Mouse (Mus musculus) large intestine, adult 2 months (tissue): ENCODE data around the gene Farsa. TPM values are rescaled to one million over a fixed set of nuclear protein-coding genes. Genes with fewer than 3 reads are reported as not detected.
A peak's percentile ranks its signal among the peaks of the same experiment; 100 is the strongest.
"Not testable (repeated sequence)": the region's sequence is repeated elsewhere in the genome, so short reads cannot be mapped to it uniquely, and the experiment has no call there.

Experiments
- DNase-seq: peaks from one replicate; pipeline ENCODE4 v3.0.0-alpha.2; 2012; ENCODE audit warnings: low read depth, low spot score
- WGBS: fragments of 180-500 bp; shearing (Covaris S2); methylation state at CpG from one replicate; pipeline ENCODE4 v1.1.7; 2018; 5-methylcytosine and 5-hydroxymethylcytosine counted together
- polyA plus RNA-seq: library from polyadenylated mRNA; depleted of rRNA; stranded (reverse); fragments of >200 nt; gene quantifications from 2 replicates; pipeline ENCODE4 v1.2.3, GENCODE M21; 2012; rRNA removed

Gene Farsa
- polyA plus RNA-seq, 1 experiment: 54.2 TPM

GRCm38 (mm10) chr8:84907493-84907892 lies 50.7 kb downstream of the Farsa start:
- no peak for DNase-seq
- 66% methylated on average over 8 of the region's 8 CpGs for WGBS

GRCm38 (mm10) chr8:84907979-84908378 lies 51.2 kb downstream of the Farsa start:
- WGBS: 14% methylated on average over 7 of the region's 7 CpGs
- DNase-seq: not testable (repeated sequence)

- WGBS: 1% methylated on average over 45 of the region's 45 CpGs
- DNase-seq: peak; percentile 85
Observed at GRCm38 (mm10) chr8:84908421-84909161, 51.8 kb downstream of the Farsa start, which contains the start of gene Dnase2a. Dnase2a (plus strand) TSS chr8:84908560.

- 48% methylated on average over 20 of the region's 20 CpGs for WGBS
- no peak for DNase-seq
Observed at GRCm38 (mm10) chr8:84909162-84909767, 52.5 kb downstream of the Farsa start.

- 56% methylated on average over 5 of the region's 5 CpGs for WGBS
- DNase-seq: no peak
Observed at GRCm38 (mm10) chr8:84909949-84910348, 53.2 kb downstream of the Farsa start.

GRCm38 (mm10) chr8:84910551-84910950 lies 53.8 kb downstream of the Farsa start:
- no peak for DNase-seq
- 88% methylated on average over 6 of the region's 6 CpGs for WGBS

- WGBS: 94% methylated on average over 9 of the region's 9 CpGs
- no peak for DNase-seq
Observed at GRCm38 (mm10) chr8:84911854-84912253, 55.1 kb downstream of the Farsa start.

- 40% methylated on average over 27 of the region's 27 CpGs for WGBS
- DNase-seq: no peak
Observed at GRCm38 (mm10) chr8:84912391-84912790, 55.6 kb downstream of the Farsa start.

GRCm38 (mm10) chr8:84912895-84913501 lies 56.2 kb downstream of the Farsa start:
- DNase-seq: peak; percentile 73
- under 1% methylated on average over 55 of the region's 55 CpGs for WGBS

GRCm38 (mm10) chr8:84913502-84913900 lies 56.7 kb downstream of the Farsa start:
- DNase-seq: no peak
- 4% methylated on average over 9 of the region's 9 CpGs for WGBS

- 27% methylated on average over 4 of the region's 4 CpGs for WGBS
- DNase-seq: no peak
Observed at GRCm38 (mm10) chr8:84913960-84914359, 57.2 kb downstream of the Farsa start.

GRCm38 (mm10) chr8:84915269-84915668 lies 58.5 kb downstream of the Farsa start:
- WGBS: 91% methylated on average over 8 of the region's 8 CpGs

GRCm38 (mm10) chr8:84917781-84918180 lies 61.0 kb downstream of the Farsa start:
- DNase-seq: no peak
- WGBS: 62% methylated on average over 20 of the region's 20 CpGs

More at GRCm38 (mm10) chr8:84915269-84915668, 58.5 kb downstream of the Farsa start:
- DNase-seq: no peak

- 94% methylated on average over 15 of the region's 15 CpGs for WGBS
Observed at GRCm38 (mm10) chr8:84918646-84919045, 61.9 kb downstream of the Farsa start.

More at GRCm38 (mm10) chr8:84918646-84919045, 61.9 kb downstream of the Farsa start:
- DNase-seq: no peak

Other genes starting within 250 kb of the Farsa start
- gene Ier2, start 194.1 kb upstream of the Farsa start, polyA plus RNA-seq: 28.1 and 39.5 TPM in 2 replicates
- gene Trmt1, start 170.7 kb upstream of the Farsa start, polyA plus RNA-seq: 58.1 and 68.2 TPM in 2 replicates
- gene Nacc1, start 169.1 kb upstream of the Farsa start, polyA plus RNA-seq: 71.5 and 96.6 TPM in 2 replicates
- 6.6 and 7.1 TPM in 2 replicates for gene Lyl1, start 155.5 kb upstream of the Farsa start, polyA plus RNA-seq
- gene G430095P16Rik, start 134.0 kb upstream of the Farsa start, polyA plus RNA-seq: 0.12 and 0.18 TPM in 2 replicates
- gene Nfix, start 56.6 kb upstream of the Farsa start, polyA plus RNA-seq: 14.5 and 15.4 TPM in 2 replicates
- gene Dand5, start 34.2 kb upstream of the Farsa start, polyA plus RNA-seq: 1.9 and 3.0 TPM in 2 replicates
- gene Gadd45gip1, start 25.5 kb upstream of the Farsa start, polyA plus RNA-seq: 13.4 and 22.8 TPM in 2 replicates
- gene Rad23a, start 16.3 kb upstream of the Farsa start, polyA plus RNA-seq: 49.3 and 65.9 TPM in 2 replicates
- gene Calr, start 10.1 kb upstream of the Farsa start, polyA plus RNA-seq: 402 and 404 TPM in 2 replicates
- 3.5 and 5.5 TPM in 2 replicates for gene Syce2, start 15.1 kb downstream of the Farsa start, polyA plus RNA-seq
- 38.6 and 64.2 TPM in 2 replicates for gene Gcdh, start 36.9 kb downstream of the Farsa start, polyA plus RNA-seq
- gene Klf1, start 44.9 kb downstream of the Farsa start, polyA plus RNA-seq: 0.38 and 0.43 TPM in 2 replicates
- 8.4 and 8.7 TPM in 2 replicates for gene Dnase2a, start 51.6 kb downstream of the Farsa start, polyA plus RNA-seq
- 0.36 and 0.49 TPM in 2 replicates for gene Mast1, start 80.4 kb downstream of the Farsa start, polyA plus RNA-seq
- not detected in 2 replicates for gene Rtbdn, start 90.0 kb downstream of the Farsa start, polyA plus RNA-seq
- gene Gm49661, start 112.4 kb downstream of the Farsa start, polyA plus RNA-seq: 1.2 and 1.4 TPM in 2 replicates
- gene Prdx2, start 112.6 kb downstream of the Farsa start, polyA plus RNA-seq: 183 and 200 TPM in 2 replicates
- 48.2 and 52.8 TPM in 2 replicates for gene Rnaseh2a, start 112.8 kb downstream of the Farsa start, polyA plus RNA-seq
- gene Junb, start 121.7 kb downstream of the Farsa start, polyA plus RNA-seq: 80.2 and 118 TPM in 2 replicates
- 33.8 and 49.0 TPM in 2 replicates for gene Hook2, start 133.6 kb downstream of the Farsa start, polyA plus RNA-seq
- 0.33 TPM in 1 of 2 replicates, not detected in the other for gene Best2, start 157.5 kb downstream of the Farsa start, polyA plus RNA-seq
- gene Asna1, start 168.3 kb downstream of the Farsa start, polyA plus RNA-seq: 142 and 146 TPM in 2 replicates
- 93.9 and 101 TPM in 2 replicates for gene Trir, start 169.8 kb downstream of the Farsa start, polyA plus RNA-seq
- 34.5 and 50.7 TPM in 2 replicates for gene Tnpo2, start 179.9 kb downstream of the Farsa start, polyA plus RNA-seq
- gene Fbxw9, start 203.1 kb downstream of the Farsa start, polyA plus RNA-seq: 33.9 and 40.8 TPM in 2 replicates
- 0.73 and 1.0 TPM in 2 replicates for gene Gm5741, start 211.0 kb downstream of the Farsa start, polyA plus RNA-seq
- 33.3 and 41.4 TPM in 2 replicates for gene Dhps, start 214.8 kb downstream of the Farsa start, polyA plus RNA-seq
- gene Wdr83os, start 223.8 kb downstream of the Farsa start, polyA plus RNA-seq: 121 and 139 TPM in 2 replicates
- gene Wdr83, start 224.3 kb downstream of the Farsa start, polyA plus RNA-seq: 29.4 and 33.9 TPM in 2 replicates
- gene Man2b1, start 226.3 kb downstream of the Farsa start, polyA plus RNA-seq: 37.4 and 64.2 TPM in 2 replicates